Mouse (Mus musculus) small intestine, adult 2 months (tissue): ENCODE data around the gene Spsb1.

Source experiments
- CTCF ChIP-seq: fragments of 200-500 bp; IDR thresholded peaks from 2 replicates; pipeline ENCODE4 v1.5.1; 2012; ENCODE audit warnings: low read depth, mild to moderate bottlenecking, control low read depth, inconsistent platforms, low read length, moderate library complexity, mixed read lengths; ENCODE audit not compliant: insufficient replicate concordance, insufficient read length; ENCODE audit errors: extremely low read depth
- POLR2A ChIP-seq: fragments of 200-500 bp; IDR thresholded peaks from 2 replicates; pipeline ENCODE4 v1.6.1; 2012; ENCODE audit warnings: low read depth, mild to moderate bottlenecking, control low read depth, inconsistent platforms, low read length, moderate library complexity

GRCm38 (mm10) chr4:149932108-149932815, 22.6 kb downstream of the Spsb1 start:
- TF ChIP-seq CTCF (no peak), POLR2A (no peak)
